Mouse (Mus musculus) cerebral cortex, adult 2 months (tissue): ENCODE results near the gene Celf2.

ENCODE experiments used
- WGBS: fragments of 180-500 bp; shearing (Covaris S2); methylation state at CpG from one replicate; pipeline ENCODE4 v1.1.7; 2018; 5-methylcytosine and 5-hydroxymethylcytosine counted together

Celf2 gene

DNA sequence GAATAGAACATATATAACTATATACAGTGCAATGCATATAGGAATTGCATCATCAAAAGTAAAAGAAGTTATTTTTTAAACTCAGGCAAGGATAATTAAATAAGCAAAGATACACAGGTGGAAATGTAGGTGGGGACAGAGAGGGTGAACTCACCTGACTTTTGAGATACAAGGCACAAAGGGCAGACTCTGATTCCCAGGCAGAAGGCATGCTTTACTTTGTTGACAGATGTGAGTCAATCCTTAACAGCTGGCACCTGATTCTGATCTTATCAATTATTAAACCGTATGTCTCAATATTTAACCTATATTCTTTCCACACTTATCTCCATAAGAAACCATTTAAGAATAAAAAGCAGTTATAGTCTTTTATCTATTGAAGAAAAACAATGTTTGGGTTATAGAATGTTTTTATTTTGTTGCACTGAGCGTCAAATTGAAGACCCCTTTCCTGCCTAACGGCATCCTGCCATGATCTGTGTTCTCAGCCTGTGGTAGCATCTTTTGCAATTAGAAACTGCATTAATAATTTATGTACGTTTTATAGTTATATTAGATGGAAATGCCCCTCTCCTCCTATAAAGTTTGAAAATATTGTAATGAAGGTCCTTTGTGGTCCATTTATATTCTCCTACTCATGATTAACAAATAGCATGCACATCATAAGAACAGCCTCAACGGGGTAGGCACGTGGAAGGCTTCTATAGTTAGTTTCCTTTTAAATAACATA lies 491.8 kb downstream of the Celf2 start:
- 77% methylated on average over 6 of the region's 6 CpGs for WGBS

GRCm38 (mm10) chr2:7013126-7013525 lies 496.2 kb downstream of the Celf2 start:
- 73% methylated on average over 5 of the region's 5 CpGs for WGBS

GRCm38 (mm10) chr2:7006816-7007215 lies 502.5 kb downstream of the Celf2 start:
- WGBS, result 49% methylated on average over 3 of the region's 3 CpGs

DNA sequence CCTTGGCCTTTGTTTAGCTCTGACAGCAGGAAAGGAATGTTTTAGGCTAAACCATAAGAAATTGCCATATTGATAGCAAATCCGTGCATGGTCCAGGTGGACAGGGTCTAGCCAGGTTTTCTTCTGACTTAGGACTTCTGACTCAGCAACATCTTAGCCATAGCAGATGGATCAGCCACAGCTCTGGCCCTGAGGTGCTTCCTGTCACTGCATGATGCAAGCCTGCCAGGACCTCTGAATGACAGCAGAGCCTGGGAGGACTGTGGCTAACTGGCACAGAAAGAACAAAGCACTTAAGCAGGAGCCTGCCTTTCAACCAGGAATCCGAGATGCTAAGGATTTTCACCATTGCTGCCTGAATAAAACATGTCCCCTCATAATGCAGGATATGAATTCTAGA lies 507.4 kb downstream of the Celf2 start:
- WGBS, result 40% methylated on average over 2 of the region's 2 CpGs

DNA sequence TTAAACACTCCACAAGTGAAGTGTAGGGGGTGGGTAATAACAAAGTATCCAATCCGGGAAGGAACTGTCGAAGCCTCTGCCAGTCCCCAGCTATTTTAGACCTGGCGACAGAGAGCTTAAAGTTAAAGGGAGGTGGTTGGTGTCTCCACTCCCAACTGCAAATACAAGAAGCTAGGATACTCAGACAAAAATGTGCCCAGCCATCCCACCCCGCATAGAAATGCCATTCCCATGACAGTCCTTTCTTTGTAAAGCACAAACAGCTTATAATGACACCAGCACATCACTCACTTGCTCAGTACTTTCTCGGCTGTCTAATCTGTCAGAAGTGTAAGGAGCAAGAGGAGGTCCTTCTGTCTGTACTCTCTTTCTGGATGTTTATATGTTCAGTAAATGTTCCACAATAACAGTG lies 518.3 kb downstream of the Celf2 start:
- 47% methylated on average over 5 of the region's 5 CpGs for WGBS

GRCm38 (mm10) chr2:6985706-6986105 lies 523.7 kb downstream of the Celf2 start:
- 88% methylated on average over 4 of the region's 4 CpGs for WGBS

DNA sequence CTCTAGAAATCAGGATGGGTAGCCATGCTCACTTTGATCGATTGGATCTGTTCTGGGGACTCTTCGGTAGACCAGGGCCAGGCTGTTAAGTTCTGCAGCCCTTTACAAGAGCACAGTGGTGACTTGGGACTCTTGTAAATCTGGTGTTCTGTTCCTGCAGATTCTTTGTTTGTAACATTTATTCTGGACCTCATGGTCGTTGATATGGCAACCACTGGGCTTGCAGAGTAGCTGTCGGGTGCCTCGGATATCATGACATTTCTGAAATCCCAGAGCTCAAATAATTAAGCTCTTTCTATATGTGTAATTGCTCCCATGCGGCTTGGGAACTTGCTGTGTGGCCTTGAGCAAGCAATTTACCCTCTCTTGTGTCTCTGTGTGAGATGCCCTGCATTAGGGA lies 525.5 kb downstream of the Celf2 start:
- 56% methylated on average over 6 of the region's 6 CpGs for WGBS

GRCm38 (mm10) chr2:6976300-6976699 lies 533.1 kb downstream of the Celf2 start:
- 93% methylated on average over 2 of the region's 2 CpGs for WGBS

DNA sequence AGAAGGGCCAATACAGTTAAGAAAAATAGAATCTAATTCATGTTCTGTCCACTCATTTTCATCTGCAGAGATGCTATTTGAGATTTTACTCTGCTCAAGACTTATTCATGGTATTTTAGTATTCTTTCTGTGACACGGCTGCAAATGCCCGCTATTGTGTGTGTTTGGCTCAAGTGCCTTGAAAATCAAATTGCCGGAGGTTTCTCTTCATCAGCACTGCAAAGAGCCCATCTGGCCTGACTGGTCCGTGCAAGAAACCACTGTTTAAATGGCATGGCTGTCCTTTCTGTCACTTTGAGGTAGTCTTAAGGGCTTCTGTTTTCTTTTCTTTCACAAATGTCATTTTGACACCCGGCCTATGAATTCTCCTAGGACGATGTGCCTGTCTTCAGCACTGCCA lies 540.1 kb downstream of the Celf2 start:
- 48% methylated on average over 6 of the region's 6 CpGs for WGBS

GRCm38 (mm10) chr2:6950702-6951101 lies 558.7 kb downstream of the Celf2 start:
- WGBS, result 85% methylated on average over 4 of the region's 4 CpGs

- WGBS, result 55% methylated on average over 9 of the region's 9 CpGs
Measured at GRCm38 (mm10) chr2:6945638-6946415, 563.5 kb downstream of the Celf2 start.

DNA sequence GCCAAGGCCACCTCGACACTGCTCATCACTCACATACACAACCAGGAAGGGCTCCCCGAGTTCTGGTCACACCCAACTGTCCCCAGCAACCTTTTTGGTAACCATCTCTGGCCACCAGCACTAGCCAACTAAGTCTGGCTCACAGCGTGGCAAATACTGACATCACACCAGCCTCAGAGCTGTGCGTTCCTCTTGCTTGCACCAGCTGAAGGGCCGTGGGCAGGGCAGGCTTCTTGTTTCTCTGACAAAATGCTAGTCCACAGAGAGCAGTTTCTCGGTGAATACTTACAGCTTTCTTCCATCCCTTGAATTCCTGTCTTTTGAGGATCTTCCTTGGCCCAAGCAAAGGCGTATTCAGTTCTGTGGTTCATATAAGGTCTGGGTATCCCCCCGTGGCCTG lies 565.7 kb downstream of the Celf2 start:
- 51% methylated on average over 8 of the region's 8 CpGs for WGBS

- WGBS, result 66% methylated on average over 2 of the region's 2 CpGs
Measured at GRCm38 (mm10) chr2:6942635-6943390, 566.5 kb downstream of the Celf2 start.

GRCm38 (mm10) chr2:6939143-6939542 lies 570.2 kb downstream of the Celf2 start:
- 88% methylated on average over 2 of the region's 2 CpGs for WGBS

- 82% methylated on average over 12 of the region's 12 CpGs for WGBS
Measured at GRCm38 (mm10) chr2:6933130-6933529, 576.2 kb downstream of the Celf2 start.

DNA sequence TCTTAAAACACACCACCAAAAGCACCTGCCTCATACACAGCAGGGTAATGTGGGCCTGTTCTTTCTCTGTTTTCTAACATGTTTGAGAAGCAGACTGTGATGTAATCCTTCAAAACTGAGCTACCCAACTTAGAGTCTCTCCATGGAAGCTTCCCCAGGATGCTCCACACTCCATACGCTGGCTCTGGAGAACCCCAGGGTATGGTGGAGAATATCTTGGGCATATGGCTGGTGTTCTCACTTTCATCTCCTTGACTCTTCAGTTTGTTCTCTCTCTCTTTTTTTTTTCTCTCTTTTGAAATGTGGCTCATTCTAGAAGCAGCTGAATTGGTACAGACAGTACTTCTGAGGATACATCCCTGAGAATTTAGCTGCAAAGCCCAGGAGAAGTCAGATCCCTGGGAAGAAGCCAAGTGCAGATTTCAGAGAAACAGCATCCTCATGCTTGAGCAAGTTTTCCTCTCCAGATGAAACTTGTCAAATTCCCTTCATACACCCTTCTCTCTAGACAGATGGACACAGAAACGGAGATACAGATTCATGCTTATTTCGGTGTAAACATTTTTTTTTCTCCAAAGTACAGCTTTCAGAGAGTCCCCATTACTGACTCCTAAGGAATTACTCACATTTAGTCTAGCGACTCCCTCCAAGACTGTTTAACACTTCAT lies 581.5 kb downstream of the Celf2 start:
- WGBS, result 45% methylated on average over 4 of the region's 4 CpGs

DNA sequence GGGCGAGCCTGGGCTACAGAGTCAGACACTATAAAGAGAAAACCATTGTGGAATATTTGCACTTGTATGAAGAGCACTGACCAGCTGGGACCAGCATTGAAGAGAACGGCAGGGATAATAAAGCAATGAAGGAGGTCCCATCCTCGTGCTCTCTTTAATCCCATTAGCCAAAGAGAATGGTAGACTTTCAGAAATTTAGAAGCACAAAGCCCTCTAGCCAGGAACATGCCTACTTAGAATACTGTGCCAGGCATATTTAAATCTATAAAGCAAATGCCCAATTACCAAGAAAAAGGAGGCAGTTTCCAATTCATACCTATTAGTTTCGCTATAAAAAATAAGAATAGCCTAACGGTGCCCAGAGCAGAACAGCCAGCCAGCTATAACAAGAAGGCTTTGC lies 583.9 kb downstream of the Celf2 start:
- WGBS, result 64% methylated on average over 5 of the region's 5 CpGs

DNA sequence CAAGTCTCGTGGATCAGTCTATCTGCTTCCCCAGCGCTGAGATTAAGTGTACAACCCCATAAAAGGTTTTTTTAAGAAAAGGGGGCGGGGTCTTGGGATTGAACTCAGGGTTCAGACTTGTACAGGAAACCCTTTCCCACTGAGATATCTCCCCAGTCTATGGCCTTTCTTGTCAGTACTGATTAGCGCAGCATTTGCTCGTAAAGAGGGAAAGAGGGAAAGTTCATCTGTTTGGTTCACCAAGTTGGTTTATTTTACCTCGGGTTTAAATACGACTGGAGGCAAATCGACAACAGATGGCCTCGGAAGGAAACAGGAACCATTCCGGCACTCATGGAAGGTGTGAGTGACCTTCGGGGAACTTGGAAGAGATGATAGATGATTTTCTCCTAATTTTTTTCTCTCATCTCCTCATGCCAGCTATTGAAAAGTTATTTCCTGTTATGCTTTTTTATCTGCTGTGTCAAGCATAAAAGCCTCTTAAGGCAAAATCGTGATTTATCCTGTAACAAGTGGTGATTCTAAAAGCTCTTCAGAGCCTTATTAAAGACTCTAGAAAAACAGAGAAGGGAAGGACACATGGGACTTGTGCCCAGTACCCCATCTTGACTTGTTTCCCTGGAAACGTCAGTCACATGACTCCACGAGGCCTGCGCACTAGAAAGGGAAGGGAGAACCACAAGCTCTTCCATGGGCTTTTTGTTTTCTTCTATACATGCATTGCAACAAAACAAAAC lies 585.5 kb downstream of the Celf2 start:
- 53% methylated on average over 15 of the region's 15 CpGs for WGBS

GRCm38 (mm10) chr2:6915386-6915785 lies 594.0 kb downstream of the Celf2 start:
- WGBS, result 64% methylated on average over 4 of the region's 4 CpGs

DNA sequence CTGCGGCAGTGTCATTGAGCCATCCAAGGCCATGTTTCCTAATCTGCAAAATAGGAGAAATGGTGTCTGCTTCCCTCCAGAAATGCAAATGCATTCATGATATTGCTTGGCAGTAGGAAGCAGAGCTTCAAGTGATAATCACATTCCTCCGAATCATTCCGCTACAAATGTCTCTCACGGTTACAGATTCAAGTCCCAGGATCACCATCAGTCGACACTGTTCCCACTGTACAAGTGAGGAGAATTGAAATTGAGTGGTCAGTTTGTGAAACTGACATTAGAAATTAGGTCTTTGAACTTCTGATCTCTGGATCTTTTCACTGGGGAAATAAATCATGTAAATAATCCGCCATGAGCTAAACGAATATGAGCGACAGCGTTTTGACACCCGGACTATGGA lies 596.0 kb downstream of the Celf2 start:
- WGBS, result 65% methylated on average over 10 of the region's 10 CpGs

DNA sequence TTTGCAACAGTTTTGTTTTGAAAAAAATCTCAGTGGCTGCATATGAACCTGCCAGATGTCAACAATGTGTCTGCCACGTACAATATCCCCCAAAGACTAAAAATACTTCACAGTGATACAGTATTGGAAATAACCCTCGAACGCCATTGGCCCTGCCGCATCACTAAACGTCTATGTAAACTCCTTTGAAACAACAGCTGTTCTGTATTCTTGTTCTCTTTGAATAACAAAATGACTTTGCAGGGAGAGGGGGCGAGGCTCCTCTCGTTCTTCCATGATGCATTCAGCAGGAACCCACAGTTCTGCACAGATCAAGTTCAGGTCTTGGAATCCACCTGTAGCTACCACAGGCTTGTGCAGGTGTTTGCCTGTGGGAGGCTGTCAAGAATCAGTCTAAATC lies 597.4 kb downstream of the Celf2 start:
- WGBS, result 21% methylated on average over 7 of the region's 7 CpGs
